Mouse (Mus musculus) intestine, embryonic 14.5 days (tissue): Measurements from ENCODE around the gene Lypd6b. TPM values are rescaled to one million over a fixed set of nuclear protein-coding genes. Genes with fewer than 3 reads are reported as not detected.

Source experiments
- ATAC-seq: fragments of 200-750 bp; cut with Nextera tagmentation; replicated peaks from 2 replicates; pipeline ENCODE4 v1.8.0; 2017; ENCODE audit warnings: low read depth, moderate number of reproducible peaks, moderate TSS enrichment, moderate library complexity; ENCODE audit not compliant: low FRiP score, low TSS enrichment
- DNase-seq: peaks from one replicate; pipeline ENCODE4 v3.0.0-alpha.2; 2018; ENCODE audit warnings: low spot score
- H3K27ac ChIP-seq: fragments of 300-500 bp; sonication (generic); 2 replicates; pipeline ENCODE4 v1.5.1; 2014; ENCODE audit warnings: low read depth, mild to moderate bottlenecking, control low read depth
- H3K27me3 ChIP-seq: fragments of 300-500 bp; sonication (generic); replicated peaks from 2 replicates; pipeline ENCODE4 v1.6.1; 2014; ENCODE audit warnings: low read length, control low read depth; ENCODE audit not compliant: control insufficient read depth, insufficient read depth
- H3K36me3 ChIP-seq: fragments of 300-500 bp; sonication (generic); 2 replicates; pipeline ENCODE4 v1.6.1; 2014; ENCODE audit warnings: low read length, control low read depth; ENCODE audit not compliant: control insufficient read depth, insufficient read depth
- H3K4me1 ChIP-seq: fragments of 300-500 bp; sonication (generic); replicated peaks from 2 replicates; pipeline ENCODE4 v1.6.1; 2014; ENCODE audit warnings: low read length, control low read depth, mixed read lengths; ENCODE audit not compliant: control insufficient read depth, insufficient read depth
- H3K4me2 ChIP-seq: fragments of 300-500 bp; sonication (generic); 2 replicates; pipeline ENCODE4 v1.6.1; 2014; ENCODE audit warnings: low read length
- H3K4me3 ChIP-seq: fragments of 300-500 bp; sonication (generic); 2 replicates; pipeline ENCODE4 v1.5.1; 2014; ENCODE audit warnings: low read depth, low read length, control low read depth, mixed read lengths
- H3K9ac ChIP-seq: fragments of 300-500 bp; sonication (generic); 2 replicates; pipeline ENCODE4 v1.6.1; 2014; ENCODE audit warnings: mild to moderate bottlenecking, low read length
- H3K9me3 ChIP-seq: fragments of 300-500 bp; sonication (generic); 2 replicates; pipeline ENCODE4 v1.6.1; 2016; ENCODE audit warnings: low read length, control low read depth; ENCODE audit not compliant: control insufficient read depth
- WGBS: fragments of 180-500 bp; shearing (Covaris S2); extraction: QIAGEN DNeasy Blood & Tissue Kit; methylation state at CpG from one replicate; pipeline ENCODE4 v1.1.7; 2014; 5-methylcytosine and 5-hydroxymethylcytosine counted together
- polyA plus RNA-seq: library from polyadenylated mRNA; unstranded; fragments of >200 nt; fragmentation: Nextera tagmentation; extraction: Ambion mirVana; gene quantifications from 2 replicates; pipeline ENCODE4 v1.2.1, GENCODE M21; 2014

Gene Lypd6b
- polyA plus RNA-seq: 2.7 and 3.0 TPM in 2 replicates

- peak within 1 kb of the TSS; percentile 54 for H3K9ac ChIP-seq
- H3K36me3 ChIP-seq: no peaks in the 10 kb centered on the region
- peak within 1 kb of the TSS; percentile 57 for H3K4me3 ChIP-seq
- under 1% methylated on average over 77 of the region's 79 CpGs for WGBS
- H3K27me3 ChIP-seq: peaks cover 29% of the 10 kb centered on the region
- H3K4me2 ChIP-seq: peak within 1 kb of the TSS; percentile 100
- H3K9me3 ChIP-seq: no peaks in the 10 kb centered on the region
- no peaks in the 10 kb centered on the region for H3K4me1 ChIP-seq
- ATAC-seq (peak; percentile 85), DNase-seq (peak; percentile 76)
- no peak within 1 kb of the TSS for H3K27ac ChIP-seq
Measured at GRCm38 (mm10) chr2:49787376-49788050, at the start of gene Lypd6b. Gene Lypd6b, plus strand, starts transcription at chr2:49787688.

DNA sequence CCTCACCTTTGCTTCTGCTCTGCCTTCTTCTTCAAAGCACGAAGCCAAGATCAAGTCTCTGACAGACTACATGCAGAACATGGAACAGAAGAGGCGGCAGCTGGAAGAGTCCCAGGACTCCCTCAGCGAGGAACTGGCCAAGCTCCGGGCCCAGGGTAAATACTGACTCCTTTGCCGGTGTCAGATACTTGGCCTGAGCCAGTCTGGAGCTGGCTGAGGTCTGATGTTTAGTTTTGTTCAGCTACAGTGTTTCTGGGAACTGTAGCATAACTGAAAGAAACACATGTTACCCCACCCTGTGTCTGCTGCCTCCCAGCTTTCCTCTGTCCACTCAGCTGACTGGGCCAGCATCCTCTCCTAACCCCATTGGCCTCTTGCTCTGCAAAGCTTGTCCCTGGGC is 48.4 kb upstream of the Lypd6b start:
- ATAC-seq (no peak), DNase-seq (no peak)
- Histone ChIP-seq H3K4me1 (peaks cover 10% of the 10 kb centered on the region; the same call in 1 of the 2 replicates), H3K9ac (no peak overlapping the region), H3K27me3 (no peaks in the 10 kb centered on the region), H3K9me3 (no peaks in the 10 kb centered on the region), H3K4me3 (no peak overlapping the region), H3K36me3 (no peaks in the 10 kb centered on the region), H3K27ac (no peak overlapping the region), H3K4me2 (no peak overlapping the region)
- WGBS: 52% methylated on average over 5 of the region's 5 CpGs

DNA sequence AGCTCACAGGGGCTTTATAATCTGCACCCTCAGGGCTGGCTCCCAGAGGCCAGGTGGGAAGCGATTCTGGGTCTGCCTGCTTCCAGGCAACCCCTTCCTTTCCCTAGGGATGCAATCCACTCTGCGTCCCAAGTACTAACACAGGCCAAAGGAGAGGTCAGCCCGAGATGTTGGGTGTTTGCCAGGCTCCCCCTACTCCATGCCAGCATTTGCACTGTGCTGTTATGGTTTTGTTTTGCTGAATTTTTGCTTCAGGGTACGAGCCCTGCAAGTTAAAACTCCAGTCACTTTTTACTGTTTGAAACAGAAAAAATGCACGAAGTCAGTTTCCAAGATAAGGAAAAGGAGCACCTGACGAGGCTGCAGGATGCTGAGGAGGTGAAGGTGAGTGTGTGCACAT is 46.5 kb upstream of the Lypd6b start:
- peaks cover 23% of the 10 kb centered on the region for H3K4me1 ChIP-seq
- no peak overlapping the region for H3K4me2 ChIP-seq
- H3K4me3 ChIP-seq: no peak overlapping the region
- ATAC-seq (no peak), DNase-seq (no peak)
- no peak overlapping the region for H3K9ac ChIP-seq
- H3K36me3 ChIP-seq: no peaks in the 10 kb centered on the region
- no peaks in the 10 kb centered on the region for H3K9me3 ChIP-seq
- 77% methylated on average over 6 of the region's 6 CpGs for WGBS
- no peak overlapping the region for H3K27ac ChIP-seq
- H3K27me3 ChIP-seq: no peaks in the 10 kb centered on the region

GRCm38 (mm10) chr2:49741895-49742734 is 45.4 kb upstream of the Lypd6b start:
- Histone ChIP-seq H3K9me3 (no peaks in the 10 kb centered on the region), H3K36me3 (no peaks in the 10 kb centered on the region), H3K4me3 (no peak overlapping the region), H3K4me2 (no peak overlapping the region), H3K27ac (no peak overlapping the region), H3K4me1 (peaks cover 23% of the 10 kb centered on the region), H3K27me3 (no peaks in the 10 kb centered on the region), H3K9ac (no peak overlapping the region)
- DNase-seq: no peak
- ATAC-seq: no peak
- 80% methylated on average over 16 of the region's 16 CpGs for WGBS

- Histone ChIP-seq H3K4me1 (peaks cover 23% of the 10 kb centered on the region), H3K4me2 (no peak overlapping the region), H3K36me3 (no peaks in the 10 kb centered on the region), H3K27ac (no peak overlapping the region), H3K27me3 (no peaks in the 10 kb centered on the region), H3K9me3 (no peaks in the 10 kb centered on the region), H3K4me3 (no peak overlapping the region), H3K9ac (no peak overlapping the region)
- no peak for DNase-seq
- no peak for ATAC-seq
- WGBS: 80% methylated on average over 4 of the region's 4 CpGs
Measured at GRCm38 (mm10) chr2:49742919-49743318, 44.6 kb upstream of the Lypd6b start.

DNA sequence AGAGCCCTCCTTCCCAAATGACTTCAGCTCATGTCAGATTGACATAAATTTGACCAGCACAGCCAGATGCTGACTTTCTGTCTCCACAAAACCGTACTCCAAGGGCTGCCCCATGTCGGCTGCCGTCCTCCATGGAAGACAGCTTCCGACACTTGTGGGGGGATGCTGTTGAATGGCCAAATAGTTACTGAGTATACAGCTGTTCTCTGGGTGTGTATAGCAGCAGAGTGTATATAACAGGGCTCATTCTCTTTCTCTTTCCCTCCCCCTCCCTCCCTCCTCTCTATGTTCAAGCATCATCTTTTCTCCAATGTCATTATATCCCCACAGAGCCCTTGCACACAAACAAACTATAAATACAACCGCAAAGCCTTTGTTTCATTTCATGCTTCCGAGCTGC is 43.7 kb upstream of the Lypd6b start:
- no peak for DNase-seq
- H3K36me3 ChIP-seq: no peaks in the 10 kb centered on the region
- 51% methylated on average over 6 of the region's 6 CpGs for WGBS
- H3K27ac ChIP-seq: no peak overlapping the region
- peaks cover 23% of the 10 kb centered on the region for H3K4me1 ChIP-seq
- no peak overlapping the region; the same call in 1 of the 2 replicates for H3K9ac ChIP-seq
- no peak for ATAC-seq
- H3K4me2 ChIP-seq: 0 out of 2 replicates have a peak overlapping the region, but pooled peaks have one; percentile 6
- H3K27me3 ChIP-seq: no peaks in the 10 kb centered on the region
- no peaks in the 10 kb centered on the region for H3K9me3 ChIP-seq
- no peak overlapping the region for H3K4me3 ChIP-seq

DNA sequence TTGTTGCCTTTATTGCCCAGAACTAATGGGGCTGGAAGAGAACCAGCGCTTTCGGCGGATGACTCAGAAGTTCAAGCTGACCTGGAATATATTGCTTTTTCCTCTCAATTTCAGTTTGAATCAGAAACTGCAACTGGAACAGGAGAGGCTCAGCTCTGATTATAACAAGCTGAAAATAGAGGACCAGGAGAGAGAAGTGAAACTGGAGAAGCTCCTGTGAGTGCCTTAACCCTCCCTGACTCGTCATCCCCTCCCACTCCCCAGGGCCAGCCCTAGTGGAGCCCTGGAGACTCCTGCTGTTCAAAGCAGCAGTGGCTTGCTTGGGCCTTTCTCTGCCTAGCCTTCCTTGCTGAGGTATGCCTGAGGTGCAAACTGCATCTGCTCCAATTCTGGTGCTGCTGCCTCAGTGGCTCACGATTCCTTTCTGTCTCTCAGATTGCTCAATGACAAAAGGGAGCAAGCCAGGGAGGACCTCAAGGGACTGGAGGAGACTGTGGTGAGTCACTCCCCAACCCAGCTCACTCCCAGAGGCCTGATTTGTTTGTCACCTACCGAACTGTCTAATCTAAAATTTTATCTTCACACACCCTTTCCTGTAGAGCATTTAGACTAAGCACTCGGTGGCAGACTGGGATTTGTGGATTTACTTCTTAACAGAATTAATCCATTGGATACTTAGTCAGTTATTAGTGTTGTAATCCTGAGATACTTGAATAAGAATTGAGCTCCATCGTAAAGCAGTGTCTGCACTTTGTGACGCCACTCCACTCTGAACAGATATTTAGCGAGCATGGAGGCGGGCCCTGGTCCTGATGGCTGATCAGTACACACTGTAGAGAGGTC is 43.0 kb upstream of the Lypd6b start:
- Histone ChIP-seq H3K9me3 (no peaks in the 10 kb centered on the region), H3K4me2 (0 out of 2 replicates have a peak overlapping the region, but pooled peaks have one; percentile 6), H3K27ac (no peak overlapping the region), H3K36me3 (no peaks in the 10 kb centered on the region), H3K9ac (no peak overlapping the region; the same call in 1 of the 2 replicates), H3K4me1 (peaks cover 20% of the 10 kb centered on the region), H3K27me3 (no peaks in the 10 kb centered on the region), H3K4me3 (no peak overlapping the region)
- DNase-seq (no peak), ATAC-seq (no peak)
- 59% methylated on average over 11 of the region's 11 CpGs for WGBS

DNA sequence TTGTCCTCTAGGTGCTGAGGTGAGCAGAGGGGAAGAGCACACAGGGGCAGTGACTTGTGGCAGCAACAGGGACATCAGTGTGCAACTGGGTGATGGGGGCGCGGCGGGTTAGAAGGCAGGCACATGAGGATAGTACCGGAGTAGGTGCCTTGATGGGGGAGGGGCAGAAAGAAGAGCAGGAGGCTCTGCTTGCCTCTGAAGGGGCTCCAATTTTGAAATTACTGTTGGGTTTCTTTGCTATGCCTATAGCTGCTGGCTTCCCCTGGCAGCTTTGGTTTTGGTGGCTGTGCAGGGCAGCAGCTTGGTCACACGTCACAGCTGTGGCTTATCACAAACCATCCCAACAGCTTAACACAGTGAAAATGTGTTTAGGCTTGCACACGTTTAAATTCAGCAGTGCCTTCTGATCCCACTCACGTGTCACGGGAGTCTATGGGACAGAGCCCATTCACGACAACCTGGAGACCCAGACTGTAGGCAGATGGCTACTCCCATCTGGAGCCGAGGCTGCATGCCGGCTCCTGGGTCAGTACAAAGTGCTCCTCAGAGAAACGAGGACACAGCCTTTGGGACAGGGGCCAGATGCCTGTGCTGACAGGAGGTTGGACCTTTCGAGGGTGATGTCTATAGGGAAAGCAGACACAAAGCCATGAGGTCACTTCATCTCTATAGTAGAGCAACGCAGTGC is 42.2 kb upstream of the Lypd6b start:
- Histone ChIP-seq H3K27ac (no peak overlapping the region), H3K9ac (no peak overlapping the region), H3K4me2 (no peak overlapping the region), H3K9me3 (no peaks in the 10 kb centered on the region), H3K4me3 (no peak overlapping the region), H3K36me3 (no peaks in the 10 kb centered on the region), H3K27me3 (no peaks in the 10 kb centered on the region), H3K4me1 (peaks cover 19% of the 10 kb centered on the region)
- DNase-seq: no peak
- 0 out of 2 replicates have a peak, but pooled peaks have one; percentile 30 for ATAC-seq
- 63% methylated on average over 14 of the region's 14 CpGs for WGBS
